Mouse (Mus musculus): ENCODE results near the gene Ugt1a5. TPM values are rescaled to one million over a fixed set of nuclear protein-coding genes. Genes with fewer than 3 reads are reported as not detected.
A peak's percentile ranks its signal among the peaks of the same experiment; 100 is the strongest.

Gene Ugt1a5
- polyA plus RNA-seq, 1 experiment from 2014 or later = not detected

DNA sequence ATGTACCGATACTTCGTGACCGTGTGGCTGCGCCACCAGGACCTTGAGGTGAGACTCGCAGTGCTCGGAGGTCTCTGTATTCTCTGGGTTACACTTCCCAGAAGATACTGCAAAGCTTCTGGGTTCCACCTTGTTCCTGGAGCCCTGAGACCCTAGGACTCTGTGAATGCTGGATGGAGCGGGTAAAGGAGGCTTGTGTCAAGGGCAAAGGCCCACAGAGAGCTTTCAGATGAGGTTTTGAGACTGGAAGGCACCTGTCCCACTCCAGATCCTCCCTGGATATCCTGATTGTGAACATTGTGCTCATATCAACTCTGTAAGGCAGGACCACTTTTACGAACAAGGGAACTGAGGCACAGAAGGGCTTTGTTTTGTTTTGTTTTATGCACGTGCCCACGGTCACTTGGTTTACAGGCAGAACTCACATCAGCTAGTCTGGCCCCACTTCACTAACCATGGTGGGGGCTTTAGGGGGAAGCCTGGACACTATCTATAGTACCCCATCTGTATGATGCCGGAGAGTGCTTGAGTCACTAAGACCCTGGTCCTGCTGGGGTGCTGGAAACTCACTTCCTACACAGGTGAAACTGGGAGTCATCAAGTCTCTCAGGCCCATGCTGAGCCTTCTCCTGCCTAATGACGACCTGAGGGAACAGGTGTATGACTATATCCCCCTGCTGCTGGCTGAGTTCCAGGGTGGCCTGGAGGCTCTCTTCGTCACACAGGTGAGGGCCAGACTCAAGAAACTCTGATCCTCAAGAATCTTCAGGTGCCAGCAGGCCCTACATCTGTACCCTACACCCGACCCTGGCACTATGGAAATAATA lies 67.8 kb downstream of the Ugt1a5 start:
- 59% methylated on average over 14 of the region's 14 CpGs for WGBS
- Histone ChIP-seq H3K4me2 (no peak overlapping the region), H3K4me1 (replicated peaks) (no peaks in the 10 kb centered on the region), H3K36me3 (no peaks in the 10 kb centered on the region), H3K4me3 (no peak overlapping the region), H3K9me3 (replicated peaks) (peaks cover 97% of the 10 kb centered on the region), H3K9ac (no peak overlapping the region), H3K27ac (ENCODE audit: poor library complexity, severe bottlenecking) (no peak overlapping the region), H3K27me3 (replicated peaks) (no peaks in the 10 kb centered on the region)
- no peak for ATAC-seq (ENCODE audit: insufficient number of reproducible peaks, low FRiP score)

DNA sequence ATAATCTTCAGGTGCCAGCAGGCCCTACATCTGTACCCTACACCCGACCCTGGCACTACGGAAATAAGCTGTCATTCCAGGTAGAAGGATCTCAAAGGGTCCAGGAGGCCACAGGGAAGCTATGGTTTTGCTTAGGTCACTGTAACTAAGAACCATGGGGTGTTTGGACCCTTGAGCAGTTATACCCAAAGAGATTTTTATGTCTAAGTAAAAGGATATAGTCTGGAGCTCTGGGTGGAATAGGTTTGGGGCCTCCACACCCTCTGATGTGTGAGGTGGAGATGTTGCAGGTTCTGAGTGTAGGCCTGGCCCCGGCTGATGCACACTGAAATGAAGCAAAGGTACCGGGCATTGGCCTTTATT lies 68.4 kb downstream of the Ugt1a5 start:
- H3K9me3 ChIP-seq (replicated peaks) = peaks cover 97% of the 10 kb centered on the region
- H3K4me3 ChIP-seq = no peak overlapping the region
- no peak for ATAC-seq (ENCODE audit: insufficient number of reproducible peaks, low FRiP score)
- H3K4me1 ChIP-seq (replicated peaks) = no peaks in the 10 kb centered on the region
- no peak overlapping the region for H3K4me2 ChIP-seq
- WGBS = 57% methylated on average over 4 of the region's 4 CpGs
- no peaks in the 10 kb centered on the region for H3K36me3 ChIP-seq
- H3K27ac ChIP-seq (ENCODE audit: poor library complexity, severe bottlenecking) = no peak overlapping the region
- no peaks in the 10 kb centered on the region for H3K27me3 ChIP-seq (replicated peaks)
- H3K9ac ChIP-seq = no peak overlapping the region

DNA sequence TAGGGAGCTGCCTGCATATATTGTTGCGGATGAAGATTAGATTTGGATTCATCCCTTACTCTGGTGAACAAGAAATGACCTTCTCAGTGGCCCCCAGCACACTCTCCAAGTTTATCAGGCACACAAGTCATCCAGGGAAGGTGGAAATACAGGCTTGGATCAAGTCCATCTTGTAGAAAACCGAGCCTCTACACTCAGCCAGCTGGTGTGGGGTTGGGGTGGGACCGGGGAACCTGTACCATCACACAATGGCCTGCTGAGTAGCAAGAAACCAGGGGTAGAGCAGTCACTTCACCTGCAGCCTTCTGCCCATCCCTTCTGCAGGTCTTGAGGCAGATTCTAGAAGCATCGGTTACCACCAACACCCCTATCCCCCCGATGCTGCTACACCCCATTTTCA lies 68.8 kb downstream of the Ugt1a5 start:
- H3K9ac ChIP-seq = no peak overlapping the region
- H3K9me3 ChIP-seq (replicated peaks) = peaks cover 97% of the 10 kb centered on the region
- WGBS = 44% methylated on average over 5 of the region's 5 CpGs
- H3K27ac ChIP-seq (ENCODE audit: poor library complexity, severe bottlenecking) = no peak overlapping the region
- no peaks in the 10 kb centered on the region for H3K27me3 ChIP-seq (replicated peaks)
- H3K4me1 ChIP-seq (replicated peaks) = no peaks in the 10 kb centered on the region
- H3K36me3 ChIP-seq = no peaks in the 10 kb centered on the region
- H3K4me3 ChIP-seq = no peak overlapping the region
- no peak overlapping the region for H3K4me2 ChIP-seq
- ATAC-seq (ENCODE audit: insufficient number of reproducible peaks, low FRiP score) = no peak

DNA sequence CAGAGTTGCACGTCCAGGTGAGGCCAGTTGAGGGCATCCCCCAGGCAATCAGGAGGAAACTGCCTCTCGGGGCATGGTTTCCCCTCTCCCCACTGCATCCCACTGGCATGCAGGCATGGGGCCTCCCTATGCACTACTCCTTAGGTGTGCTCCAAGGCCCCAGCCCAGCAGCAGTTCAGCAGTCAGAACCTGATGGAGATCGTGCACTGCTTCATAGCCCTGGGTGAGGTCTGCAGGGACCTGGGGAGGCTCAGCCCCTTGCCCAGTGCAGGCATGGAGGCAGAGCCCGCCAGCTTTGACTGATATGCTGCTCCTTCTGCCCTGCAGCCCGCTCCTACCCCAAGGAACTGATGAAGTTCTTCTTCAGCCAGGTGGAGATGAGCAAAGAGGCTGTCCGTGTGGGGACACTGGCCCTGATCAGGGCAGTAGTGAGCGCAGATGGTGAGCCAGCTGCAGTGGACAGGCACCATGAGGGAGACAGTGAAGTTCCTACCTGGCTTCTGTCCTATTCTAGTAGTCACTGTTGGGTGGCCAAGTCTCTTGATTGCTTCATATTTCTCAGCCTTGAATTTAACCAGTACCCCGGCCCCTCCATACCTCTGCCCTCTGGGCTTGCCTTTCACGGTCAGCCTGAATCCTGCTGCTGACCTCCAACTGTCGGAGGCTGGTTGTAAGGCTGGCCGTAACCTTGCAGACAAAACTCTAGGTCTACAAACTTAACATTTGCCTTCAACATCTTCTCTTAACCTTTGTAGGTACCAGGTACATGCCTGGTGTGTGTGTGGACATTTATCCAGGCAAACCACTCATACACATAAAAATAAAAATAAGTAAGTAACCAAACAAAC lies 69.5 kb downstream of the Ugt1a5 start:
- Histone ChIP-seq H3K9me3 (replicated peaks) (peaks cover 97% of the 10 kb centered on the region), H3K27ac (ENCODE audit: poor library complexity, severe bottlenecking) (no peak overlapping the region), H3K27me3 (replicated peaks) (no peaks in the 10 kb centered on the region), H3K4me1 (replicated peaks) (no peaks in the 10 kb centered on the region), H3K4me2 (no peak overlapping the region), H3K36me3 (no peaks in the 10 kb centered on the region), H3K9ac (no peak overlapping the region), H3K4me3 (no peak overlapping the region)
- peak; percentile 4; the same call in 1 of the 2 replicates for ATAC-seq (ENCODE audit: insufficient number of reproducible peaks, low FRiP score)
- WGBS = 58% methylated on average over 11 of the region's 11 CpGs

- no peaks in the 10 kb centered on the region for H3K27me3 ChIP-seq (replicated peaks)
- H3K4me1 ChIP-seq (replicated peaks) = no peaks in the 10 kb centered on the region
- H3K36me3 ChIP-seq = no peaks in the 10 kb centered on the region
- 55% methylated on average over 4 of the region's 4 CpGs for WGBS
- H3K9me3 ChIP-seq (replicated peaks) = peaks cover 97% of the 10 kb centered on the region
- H3K4me3 ChIP-seq = no peak overlapping the region
- no peak overlapping the region for H3K27ac ChIP-seq (ENCODE audit: poor library complexity, severe bottlenecking)
- ATAC-seq (ENCODE audit: insufficient number of reproducible peaks, low FRiP score) = no peak
- H3K9ac ChIP-seq = no peak overlapping the region
- H3K4me2 ChIP-seq = no peak overlapping the region
These were observed 70.1 kb downstream of the Ugt1a5 start for GRCm38 (mm10) chr1:88235894-88236415.

DNA sequence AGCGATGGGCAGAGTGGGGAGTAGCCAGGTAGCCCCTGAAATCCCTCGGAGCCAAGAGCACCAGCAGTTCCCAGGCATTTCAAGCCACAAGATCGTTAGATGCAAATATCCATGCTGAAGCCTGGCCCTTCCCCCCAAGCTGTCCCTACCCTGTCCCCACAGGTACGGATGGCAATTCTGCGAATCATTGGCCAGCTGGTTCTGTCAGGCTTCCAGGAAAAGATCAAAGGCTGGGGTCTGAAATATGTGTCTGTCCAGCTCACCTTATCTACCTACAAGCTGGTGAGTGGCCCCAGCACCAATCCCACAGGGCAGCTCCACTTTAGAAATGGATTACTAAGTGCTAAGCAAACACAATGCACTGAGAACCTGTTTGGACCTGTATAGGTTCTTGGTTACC lies 71.5 kb downstream of the Ugt1a5 start:
- Histone ChIP-seq H3K27me3 (replicated peaks) (no peaks in the 10 kb centered on the region), H3K9me3 (replicated peaks) (peaks cover 92% of the 10 kb centered on the region), H3K27ac (ENCODE audit: poor library complexity, severe bottlenecking) (no peak overlapping the region), H3K4me1 (replicated peaks) (no peaks in the 10 kb centered on the region), H3K4me2 (no peak overlapping the region), H3K36me3 (no peaks in the 10 kb centered on the region), H3K9ac (no peak overlapping the region), H3K4me3 (no peak overlapping the region)
- no peak for ATAC-seq (ENCODE audit: insufficient number of reproducible peaks, low FRiP score)
- 69% methylated on average over 5 of the region's 5 CpGs for WGBS

DNA sequence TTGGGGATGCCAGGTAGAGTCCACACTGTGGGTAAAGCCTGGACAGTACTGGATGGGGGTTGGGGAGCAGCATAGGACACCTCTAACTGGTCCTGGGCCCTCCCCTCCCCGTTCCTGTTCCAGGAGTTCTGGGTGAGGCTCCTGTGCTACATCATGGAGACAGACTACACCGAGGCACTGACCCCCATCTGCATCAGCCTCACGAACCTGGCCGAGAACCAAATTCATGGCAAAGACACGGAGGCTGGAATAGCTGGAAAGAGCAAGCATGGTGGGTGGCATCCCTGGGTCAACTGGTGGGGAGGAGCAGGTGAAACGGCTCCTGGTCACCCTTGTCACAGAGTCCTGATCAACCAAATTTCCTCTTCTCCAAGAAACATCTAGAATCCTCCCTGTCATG lies 73.0 kb downstream of the Ugt1a5 start:
- 72% methylated on average over 6 of the region's 6 CpGs for WGBS
- H3K9me3 ChIP-seq (replicated peaks) = peaks cover 91% of the 10 kb centered on the region

GRCm38 (mm10) chr1:88240072-88240471 lies 74.3 kb downstream of the Ugt1a5 start:
- H3K36me3 ChIP-seq = no peaks in the 10 kb centered on the region
- H3K4me1 ChIP-seq (replicated peaks) = no peaks in the 10 kb centered on the region
- H3K4me2 ChIP-seq = no peak overlapping the region
- no peak overlapping the region for H3K9ac ChIP-seq
- no peak overlapping the region for H3K27ac ChIP-seq (ENCODE audit: poor library complexity, severe bottlenecking)
- peaks cover 90% of the 10 kb centered on the region for H3K9me3 ChIP-seq (replicated peaks)
- 64% methylated on average over 5 of the region's 5 CpGs for WGBS
- H3K4me3 ChIP-seq = no peak overlapping the region
- H3K27me3 ChIP-seq (replicated peaks) = no peaks in the 10 kb centered on the region
- ATAC-seq (ENCODE audit: insufficient number of reproducible peaks, low FRiP score) = 0 out of 2 replicates have a peak, but pooled peaks have one; percentile 0

More for the DNA sequence above, 73.0 kb downstream of the Ugt1a5 start:
- H3K27ac ChIP-seq (ENCODE audit: poor library complexity, severe bottlenecking) = no peak overlapping the region
- H3K4me1 ChIP-seq (replicated peaks) = no peaks in the 10 kb centered on the region
- no peak overlapping the region for H3K4me3 ChIP-seq
- H3K27me3 ChIP-seq (replicated peaks) = no peaks in the 10 kb centered on the region
- no peak overlapping the region for H3K9ac ChIP-seq
- ATAC-seq (ENCODE audit: insufficient number of reproducible peaks, low FRiP score) = no peak
- no peak overlapping the region for H3K4me2 ChIP-seq
- H3K36me3 ChIP-seq = no peaks in the 10 kb centered on the region

DNA sequence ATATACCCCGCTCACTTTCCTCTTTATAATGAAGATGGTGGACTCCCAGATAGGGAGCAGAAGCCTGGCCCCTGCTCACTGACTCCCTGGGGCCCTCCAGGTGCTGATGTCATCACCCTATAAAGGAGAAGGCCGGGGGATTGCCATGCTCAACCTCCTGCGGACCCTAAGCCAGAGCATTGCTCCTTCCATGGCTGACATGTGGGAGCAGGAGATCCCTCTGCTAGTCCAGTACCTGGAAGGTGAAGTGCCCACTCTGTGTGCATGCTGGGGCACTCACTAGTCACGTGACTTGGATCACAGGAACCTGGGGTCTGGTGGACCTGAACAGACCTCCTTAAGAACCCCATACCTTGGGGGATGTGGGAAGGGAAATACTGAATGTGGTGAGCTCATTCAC lies 74.8 kb downstream of the Ugt1a5 start:
- H3K27ac ChIP-seq (ENCODE audit: poor library complexity, severe bottlenecking) = no peak overlapping the region
- 0 out of 2 replicates have a peak, but pooled peaks have one; percentile 0 for ATAC-seq (ENCODE audit: insufficient number of reproducible peaks, low FRiP score)
- no peak overlapping the region for H3K4me2 ChIP-seq
- H3K4me1 ChIP-seq (replicated peaks) = no peaks in the 10 kb centered on the region
- H3K36me3 ChIP-seq = no peaks in the 10 kb centered on the region
- H3K9ac ChIP-seq = no peak overlapping the region
- H3K4me3 ChIP-seq = no peak overlapping the region
- H3K9me3 ChIP-seq (replicated peaks) = peaks cover 90% of the 10 kb centered on the region
- WGBS = 61% methylated on average over 4 of the region's 4 CpGs
- H3K27me3 ChIP-seq (replicated peaks) = no peaks in the 10 kb centered on the region

DNA sequence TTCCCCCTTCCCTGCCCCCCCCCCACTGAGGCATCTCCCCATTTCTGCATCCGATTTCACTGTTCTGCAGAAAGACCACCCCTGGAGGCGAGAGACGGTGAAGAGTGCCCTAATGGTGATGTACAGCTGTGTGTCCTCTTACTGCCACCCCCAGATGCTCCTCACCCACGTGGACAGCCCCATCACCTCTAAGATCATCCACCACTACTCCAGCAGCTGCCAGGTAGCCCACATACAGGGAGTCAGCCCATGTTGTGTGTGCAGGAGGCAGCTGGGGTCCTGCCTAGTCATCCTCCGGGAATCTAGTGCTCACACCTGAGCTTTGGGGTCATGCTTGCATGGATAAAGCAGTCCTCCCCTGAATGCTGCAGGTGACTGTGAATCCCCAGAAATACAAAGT lies 78.0 kb downstream of the Ugt1a5 start:
- H3K9me3 ChIP-seq (replicated peaks) = peaks cover 93% of the 10 kb centered on the region
- WGBS = 58% methylated on average over 5 of the region's 5 CpGs
- no peaks in the 10 kb centered on the region for H3K27me3 ChIP-seq (replicated peaks)
- no peak for ATAC-seq (ENCODE audit: insufficient number of reproducible peaks, low FRiP score)
- no peaks in the 10 kb centered on the region for H3K36me3 ChIP-seq
- H3K4me3 ChIP-seq = no peak overlapping the region
- H3K27ac ChIP-seq (ENCODE audit: poor library complexity, severe bottlenecking) = no peak overlapping the region
- H3K4me2 ChIP-seq = no peak overlapping the region
- no peak overlapping the region for H3K9ac ChIP-seq
- no peaks in the 10 kb centered on the region for H3K4me1 ChIP-seq (replicated peaks)

GRCm38 (mm10) chr1:88245881-88246280 lies 80.1 kb downstream of the Ugt1a5 start:
- no peak for ATAC-seq (ENCODE audit: insufficient number of reproducible peaks, low FRiP score)
- Histone ChIP-seq H3K4me1 (replicated peaks) (no peaks in the 10 kb centered on the region), H3K27me3 (replicated peaks) (no peaks in the 10 kb centered on the region), H3K9me3 (replicated peaks) (peaks cover 93% of the 10 kb centered on the region), H3K4me3 (no peak overlapping the region), H3K27ac (ENCODE audit: poor library complexity, severe bottlenecking) (no peak overlapping the region), H3K4me2 (no peak overlapping the region), H3K36me3 (no peaks in the 10 kb centered on the region), H3K9ac (no peak overlapping the region)
- WGBS = 73% methylated on average over 6 of the region's 6 CpGs

Measured in heart, embryonic 12.5 days (tissue).